Mouse (Mus musculus) erythroblast, embryonic 14.5 days (primary cell): ENCODE measurements around the gene Taf11. TPM values are rescaled to one million over a fixed set of nuclear protein-coding genes. Genes with fewer than 3 reads are reported as not detected.

ENCODE experiments used
- H3K27me3 ChIP-seq: 2 replicates; pipeline ENCODE4 v1.6.1; 2012; ENCODE audit warnings: inconsistent platforms; ENCODE audit not compliant: control insufficient read depth
- H3K36me3 ChIP-seq: 2 replicates; pipeline ENCODE4 v1.6.1; 2012; ENCODE audit warnings: mild to moderate bottlenecking, inconsistent platforms; ENCODE audit not compliant: control insufficient read depth
- H3K4me1 ChIP-seq: 2 replicates; pipeline ENCODE4 v1.6.1; 2012; ENCODE audit warnings: inconsistent platforms; ENCODE audit not compliant: control insufficient read depth
- H3K4me3 ChIP-seq: replicated peaks from 2 replicates; pipeline ENCODE3; 2012; ENCODE audit warnings: moderate library complexity, mild to moderate bottlenecking, inconsistent platforms
- H3K9me3 ChIP-seq: 2 replicates; pipeline ENCODE4 v1.6.1; 2012; ENCODE audit warnings: low read length, inconsistent platforms, mixed read lengths; ENCODE audit not compliant: control insufficient read depth
- GATA1 ChIP-seq: IDR thresholded peaks from 2 replicates; pipeline ENCODE4 v1.6.1; 2012; ENCODE audit warnings: low read length, inconsistent platforms, mixed read lengths
- TAL1 ChIP-seq: IDR thresholded peaks from 3 replicates; pipeline ENCODE4 v1.6.1; 2012; ENCODE audit warnings: low read length, inconsistent platforms, mixed read lengths
- polyA plus RNA-seq: library from polyadenylated mRNA; stranded (reverse); fragments of >175 nt; gene quantifications from 2 replicates; pipeline ENCODE4 v1.2.3, GENCODE M21; 2012

Gene Taf11
- polyA plus RNA-seq, 1 experiment: 6.3 TPM

DNA sequence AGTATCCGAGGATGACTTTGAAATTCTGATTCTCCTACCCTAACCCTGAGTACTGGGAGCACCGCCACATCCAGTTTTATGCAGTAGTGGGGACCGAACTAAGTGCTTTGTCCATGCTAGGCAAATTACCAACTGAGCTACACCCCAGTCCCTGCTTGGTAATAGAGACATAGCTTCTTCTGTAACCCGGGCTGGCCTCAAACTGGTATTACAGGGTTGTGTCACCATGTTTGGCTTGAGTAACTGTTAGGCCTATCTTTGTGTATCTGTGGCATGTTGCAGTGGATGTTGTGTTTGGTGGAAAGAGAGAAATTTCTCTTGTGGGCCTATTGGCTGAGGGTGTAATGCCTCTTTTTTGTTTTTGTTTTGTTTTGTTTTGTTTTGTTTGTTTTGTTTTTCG, 20.6 kb upstream of the Taf11 start:
- Histone ChIP-seq H3K4me1 (no peaks in the 10 kb centered on the region; the same call in 1 of the 2 replicates), H3K27me3 (no peaks in the 10 kb centered on the region), H3K4me3 (no peak overlapping the region), H3K9me3 (no peaks in the 10 kb centered on the region), H3K36me3 (no peaks in the 10 kb centered on the region)
- no peak for TF ChIP-seq TAL1
- TF ChIP-seq GATA1: no peak

DNA sequence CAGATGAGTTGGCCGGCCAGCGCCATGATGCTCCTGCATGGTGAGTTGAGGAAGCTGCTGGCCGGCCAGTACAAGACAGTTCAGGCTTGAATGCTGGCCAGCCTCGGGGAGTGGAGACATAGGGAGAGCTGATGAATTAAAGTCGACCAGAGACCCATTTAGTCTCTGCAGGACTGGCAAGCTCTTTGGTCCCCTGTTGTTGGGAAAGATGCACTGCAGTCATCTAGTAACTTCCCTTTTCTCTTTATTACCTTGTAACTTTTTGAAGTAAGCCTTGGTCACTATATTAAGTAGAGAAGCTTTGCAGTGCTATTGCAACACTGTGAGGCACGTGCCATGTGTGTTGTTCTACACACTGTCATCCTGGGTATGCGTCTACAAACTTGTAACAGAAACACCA, 15.9 kb upstream of the Taf11 start:
- no peaks in the 10 kb centered on the region for H3K9me3 ChIP-seq
- no peaks in the 10 kb centered on the region for H3K27me3 ChIP-seq
- H3K4me3 ChIP-seq: no peak overlapping the region
- H3K36me3 ChIP-seq: no peaks in the 10 kb centered on the region
- H3K4me1 ChIP-seq: peaks cover 3% of the 10 kb centered on the region; the same call in 1 of the 2 replicates
- TF ChIP-seq GATA1: no peak
- TF ChIP-seq TAL1: no peak

DNA sequence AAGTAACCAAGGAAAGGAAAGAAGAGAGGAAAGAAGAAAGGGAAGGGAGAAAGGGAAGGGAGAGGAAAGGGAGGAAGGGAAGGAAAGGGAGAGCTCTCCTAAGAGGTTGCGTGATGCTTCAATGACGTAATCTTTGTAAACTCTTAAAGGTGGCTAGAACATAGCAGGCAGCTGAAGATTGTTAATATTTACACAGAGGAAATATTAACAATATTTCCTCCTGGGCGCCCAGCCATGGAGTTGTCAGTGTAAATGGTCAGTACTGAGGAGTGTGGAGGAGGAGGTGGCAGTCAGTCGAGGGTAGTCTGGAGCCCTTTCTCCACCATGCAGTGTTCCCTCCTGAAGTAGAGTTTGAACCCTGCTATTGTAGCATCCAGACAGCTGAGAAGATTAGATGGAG, 15.4 kb upstream of the Taf11 start:
- no peak overlapping the region for H3K4me3 ChIP-seq
- H3K36me3 ChIP-seq: no peaks in the 10 kb centered on the region
- H3K27me3 ChIP-seq: no peaks in the 10 kb centered on the region
- TF ChIP-seq TAL1: no peak
- no peaks in the 10 kb centered on the region for H3K9me3 ChIP-seq
- H3K4me1 ChIP-seq: peaks cover 3% of the 10 kb centered on the region; the same call in 1 of the 2 replicates

DNA sequence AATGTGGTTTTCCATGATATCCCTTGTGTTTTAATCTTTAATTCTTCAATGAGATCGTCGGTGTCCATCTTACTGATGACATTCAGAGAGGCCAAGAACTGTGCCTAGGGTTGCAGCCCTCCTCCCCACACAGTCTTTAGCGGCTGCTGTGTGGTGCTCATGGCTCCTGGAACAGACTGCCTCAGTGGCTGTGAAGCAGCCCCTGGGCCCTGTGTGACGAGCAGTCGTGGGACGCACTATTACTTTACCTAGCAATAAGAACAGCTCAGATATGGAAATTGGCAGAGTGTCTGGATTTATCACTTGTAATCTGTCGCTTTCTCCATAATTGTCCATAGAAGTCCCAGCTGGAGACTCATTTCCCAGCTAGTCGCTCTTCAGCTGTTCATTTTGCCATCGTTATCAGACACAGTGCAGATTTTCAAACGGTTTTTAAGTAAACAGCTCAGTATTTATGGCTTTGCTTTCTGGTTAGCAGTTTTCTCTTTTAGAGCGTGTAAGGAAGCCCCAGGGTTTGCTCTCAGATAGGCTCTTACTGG, 12.6 kb upstream of the Taf11 start:
- Histone ChIP-seq H3K36me3 (no peaks in the 10 kb centered on the region), H3K4me1 (peaks cover 3% of the 10 kb centered on the region; the same call in 1 of the 2 replicates), H3K27me3 (no peaks in the 10 kb centered on the region), H3K9me3 (no peaks in the 10 kb centered on the region), H3K4me3 (no peak overlapping the region)
- TF ChIP-seq TAL1: no peak
- no peak for TF ChIP-seq GATA1

DNA sequence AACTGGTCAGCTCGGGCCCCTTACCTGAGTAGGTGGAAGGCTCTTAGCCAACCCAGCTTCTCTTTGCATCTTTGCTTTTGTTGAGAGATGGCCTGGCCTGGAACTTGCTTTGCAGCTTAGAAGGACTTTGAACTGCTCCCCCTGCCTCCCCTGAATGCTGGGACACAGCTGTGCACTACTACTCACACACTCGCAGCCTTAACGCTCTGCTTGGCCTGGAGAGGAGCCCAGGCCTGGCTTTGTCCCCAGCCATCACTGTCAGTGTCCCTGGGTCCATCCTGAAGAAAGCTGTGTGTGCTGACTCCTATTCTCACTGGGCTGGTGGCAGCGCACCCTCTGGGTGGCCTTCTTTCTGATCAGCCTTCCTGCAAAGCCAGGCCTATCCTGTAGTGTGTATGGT, 11.0 kb upstream of the Taf11 start:
- Histone ChIP-seq H3K4me1 (peaks cover 5% of the 10 kb centered on the region; the same call in 1 of the 2 replicates), H3K36me3 (no peaks in the 10 kb centered on the region), H3K9me3 (no peaks in the 10 kb centered on the region), H3K4me3 (no peak overlapping the region), H3K27me3 (no peaks in the 10 kb centered on the region)
- TF ChIP-seq GATA1 (no peak), TAL1 (no peak)

DNA sequence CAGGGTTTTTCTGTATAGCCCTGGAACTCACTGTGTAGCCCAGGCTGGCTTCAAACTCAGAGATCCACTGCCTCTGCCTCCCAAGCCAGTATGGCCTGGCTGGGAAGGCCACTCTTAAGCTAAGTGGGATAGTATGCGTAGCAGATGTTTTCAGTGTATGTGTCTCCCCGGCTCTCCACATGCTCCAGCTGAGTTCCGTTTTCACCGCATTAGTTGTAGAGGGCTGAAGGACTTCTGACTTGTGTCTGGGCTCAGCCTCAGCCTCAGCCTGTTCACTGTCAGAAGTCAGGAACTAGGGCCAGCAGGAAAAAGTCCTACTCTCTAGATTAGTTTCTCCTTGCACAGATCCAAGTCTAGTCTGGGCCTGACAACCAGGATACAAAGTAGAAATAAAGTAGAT, 6.7 kb upstream of the Taf11 start:
- Histone ChIP-seq H3K9me3 (no peaks in the 10 kb centered on the region), H3K36me3 (peaks cover 6% of the 10 kb centered on the region; the same call in 1 of the 2 replicates), H3K4me1 (peaks cover 9% of the 10 kb centered on the region), H3K27me3 (no peaks in the 10 kb centered on the region), H3K4me3 (no peak overlapping the region)
- no peak for TF ChIP-seq GATA1
- TF ChIP-seq TAL1: no peak

DNA sequence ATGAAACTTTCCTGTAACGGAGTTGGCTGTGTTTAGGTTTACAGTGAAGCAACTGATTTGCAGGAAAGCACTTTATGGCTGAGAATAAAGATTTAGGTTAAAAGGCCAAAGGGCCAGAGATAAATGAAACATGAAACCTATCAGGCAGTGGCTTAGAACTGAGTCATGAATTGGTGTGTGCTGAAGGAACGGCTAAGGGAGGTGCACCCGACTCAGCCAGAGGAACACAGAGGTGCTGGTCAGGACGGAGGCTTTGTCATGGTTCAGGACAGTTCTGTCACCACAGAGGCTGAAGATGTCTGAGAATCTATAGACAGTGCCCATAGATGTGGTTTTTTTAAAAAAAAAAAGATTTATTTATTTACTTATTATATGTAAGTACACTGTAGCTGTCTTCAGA, 5.1 kb upstream of the Taf11 start:
- TF ChIP-seq TAL1 (no peak), GATA1 (no peak)

DNA sequence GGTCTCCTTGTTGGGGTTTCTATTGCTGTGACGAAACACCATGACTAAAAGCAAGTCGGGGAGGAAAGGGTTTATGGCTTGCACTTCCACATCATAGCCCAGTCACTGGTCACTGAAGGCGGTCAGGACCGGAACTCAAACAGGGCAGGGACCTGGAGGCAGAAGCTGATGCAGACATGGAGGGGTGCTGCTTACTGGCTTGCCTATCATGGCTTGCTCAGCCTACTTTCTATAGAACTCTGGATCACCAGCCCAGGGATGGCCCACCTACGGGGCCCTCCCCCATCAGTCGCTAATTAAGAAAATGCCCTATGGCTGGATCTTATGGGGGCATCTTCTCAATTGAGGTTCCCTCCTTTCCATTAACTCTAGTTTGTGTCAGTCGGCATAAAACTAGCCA, 1.7 kb upstream of the Taf11 start:
- Histone ChIP-seq H3K4me1 (peaks cover 49% of the 10 kb centered on the region), H3K4me3 (no peak overlapping the region), H3K27me3 (peaks cover 3% of the 10 kb centered on the region; the same call in 1 of the 2 replicates), H3K36me3 (peaks cover 6% of the 10 kb centered on the region; the same call in 1 of the 2 replicates), H3K9me3 (no peaks in the 10 kb centered on the region)
- TF ChIP-seq TAL1 (no peak), GATA1 (no peak)

More for the DNA sequence above, 5.1 kb upstream of the Taf11 start:
- no peak overlapping the region for H3K4me3 ChIP-seq
- H3K4me1 ChIP-seq: peaks cover 21% of the 10 kb centered on the region
- no peaks in the 10 kb centered on the region for H3K9me3 ChIP-seq
- H3K36me3 ChIP-seq: peaks cover 6% of the 10 kb centered on the region; the same call in 1 of the 2 replicates
- H3K27me3 ChIP-seq: peaks cover 3% of the 10 kb centered on the region; the same call in 1 of the 2 replicates

DNA sequence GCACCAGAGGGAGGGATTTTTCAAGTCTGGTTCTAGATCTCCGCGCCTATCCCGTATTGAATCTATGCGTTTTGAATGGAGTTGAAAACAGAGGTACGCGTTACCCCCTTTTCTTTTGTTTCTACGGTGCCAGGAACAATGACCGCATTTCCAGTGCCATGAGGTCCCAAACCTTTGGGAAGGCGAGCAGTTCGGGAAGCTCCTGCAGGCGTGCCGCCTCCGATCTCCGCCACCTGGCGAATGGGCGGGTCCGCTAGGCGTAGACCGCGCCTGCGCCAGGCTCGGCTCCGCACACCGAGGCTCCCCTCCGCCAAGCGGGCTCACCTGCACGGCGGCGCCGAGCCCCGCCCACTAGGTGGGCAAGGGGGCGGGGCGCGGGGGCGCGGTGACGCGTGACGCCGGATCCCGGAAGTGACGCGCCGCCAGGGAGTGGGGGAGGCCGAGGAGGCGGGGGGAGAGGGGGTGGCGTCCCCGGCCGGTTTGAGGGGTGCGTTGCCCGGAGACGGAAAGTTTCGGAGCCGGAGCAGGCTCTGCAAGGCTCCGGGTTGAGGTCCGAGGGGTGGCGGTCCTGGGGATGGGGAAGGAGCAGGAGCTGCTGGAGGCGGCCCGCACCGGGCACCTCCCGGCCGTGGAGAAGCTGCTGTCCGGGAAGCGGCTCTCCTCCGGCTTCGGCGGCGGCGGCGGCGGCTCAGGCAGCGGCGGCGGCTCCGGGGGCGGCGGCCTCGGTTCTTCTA, 589 bp downstream of the Taf11 start, which contains the start of gene Anks1:
Gene Anks1 (plus strand): TSS at position 419 of the 734 bp plus-strand sequence.
- Histone ChIP-seq H3K36me3 (peaks cover 15% of the 10 kb centered on the region), H3K4me3 (peak within 1 kb of the TSS; percentile 99), H3K4me1 (peaks cover 54% of the 10 kb centered on the region), H3K9me3 (no peaks in the 10 kb centered on the region), H3K27me3 (peaks cover 3% of the 10 kb centered on the region; the same call in 1 of the 2 replicates)
- TF ChIP-seq GATA1 (no peak), TAL1 (no peak)
